Mouse (Mus musculus) limb, embryonic 14.5 days (tissue): Measurements from ENCODE around the gene Chn1. TPM values are rescaled to one million over a fixed set of nuclear protein-coding genes. Genes with fewer than 3 reads are reported as not detected.

Experiments used
- ATAC-seq: fragments of 200-750 bp; cut with Nextera tagmentation; 2 replicates; pipeline ENCODE4 v1.8.0; 2017; ENCODE audit warnings: low read depth, moderate number of reproducible peaks, moderate TSS enrichment; ENCODE audit not compliant: low FRiP score
- DNase-seq: peaks from one replicate; pipeline ENCODE4 v3.0.0-alpha.2; 2015; ENCODE audit warnings: low spot score
- H3K27ac ChIP-seq: fragments of 300-500 bp; sonication (generic); replicated peaks from 2 replicates; pipeline ENCODE4 v1.5.1; 2014; ENCODE audit warnings: low read depth, mild to moderate bottlenecking, low read length, moderate library complexity, mixed read lengths
- H3K27me3 ChIP-seq: fragments of 300-500 bp; sonication (generic); 2 replicates; pipeline ENCODE4 v1.6.1; 2014; ENCODE audit warnings: low read length, mixed read lengths; ENCODE audit not compliant: control insufficient read depth, insufficient read depth
- H3K36me3 ChIP-seq: fragments of 300-500 bp; sonication (generic); 2 replicates; pipeline ENCODE4 v1.6.1; 2014; ENCODE audit warnings: mild to moderate bottlenecking, low read length, moderate library complexity, mixed read lengths; ENCODE audit not compliant: control insufficient read depth, insufficient read depth
- H3K4me1 ChIP-seq: fragments of 300-500 bp; sonication (generic); 2 replicates; pipeline ENCODE4 v1.6.1; 2014; ENCODE audit warnings: antibody characterized with exemption, low read length, mixed read lengths; ENCODE audit not compliant: control insufficient read depth, insufficient read depth
- H3K4me2 ChIP-seq: fragments of 300-500 bp; sonication (generic); replicated peaks from 2 replicates; pipeline ENCODE4 v1.6.1; 2014; ENCODE audit warnings: low read depth, mild to moderate bottlenecking, low read length, moderate library complexity; ENCODE audit not compliant: severe bottlenecking
- H3K4me3 ChIP-seq: fragments of 300-500 bp; sonication (generic); replicated peaks from 2 replicates; pipeline ENCODE4 v1.5.1; 2014; ENCODE audit warnings: low read length
- H3K9ac ChIP-seq: fragments of 300-500 bp; sonication (generic); 2 replicates; pipeline ENCODE4 v1.6.1; 2014; ENCODE audit warnings: mild to moderate bottlenecking, low read depth, low read length, moderate library complexity; ENCODE audit not compliant: severe bottlenecking
- H3K9me3 ChIP-seq: fragments of 300-500 bp; sonication (generic); 2 replicates; pipeline ENCODE4 v1.6.1; 2016; ENCODE audit warnings: low read length; ENCODE audit not compliant: control insufficient read depth
- POLR2A ChIP-seq: fragments of 200-500 bp; IDR thresholded peaks from 2 replicates; pipeline ENCODE4 v1.8.0; 2012; ENCODE audit warnings: inconsistent platforms, mild to moderate bottlenecking, moderate library complexity, borderline replicate concordance; ENCODE audit not compliant: insufficient read depth, insufficient read length; ENCODE audit errors: extremely low read depth
- WGBS: fragments of 180-500 bp; shearing (Covaris S2); extraction: QIAGEN DNeasy Blood & Tissue Kit; methylation state at CpG from one replicate; pipeline ENCODE4 v1.1.7; 2014; 5-methylcytosine and 5-hydroxymethylcytosine counted together
- polyA plus RNA-seq, 2 experiments: library from polyadenylated mRNA; depleted of rRNA in 1 of 2; stranded (reverse) in 1 of 2; unstranded in 1 of 2; fragments of >200 nt; fragmentation: Nextera tagmentation in 1 of 2; extraction: Ambion mirVana in 1 of 2; gene quantifications; 2 replicates each; pipeline versions ENCODE4 v1.2.1 to v1.2.3; 2012 to 2014

Gene Chn1
- polyA plus RNA-seq, 2 experiments = 29.3 to 47.8 TPM

DNA sequence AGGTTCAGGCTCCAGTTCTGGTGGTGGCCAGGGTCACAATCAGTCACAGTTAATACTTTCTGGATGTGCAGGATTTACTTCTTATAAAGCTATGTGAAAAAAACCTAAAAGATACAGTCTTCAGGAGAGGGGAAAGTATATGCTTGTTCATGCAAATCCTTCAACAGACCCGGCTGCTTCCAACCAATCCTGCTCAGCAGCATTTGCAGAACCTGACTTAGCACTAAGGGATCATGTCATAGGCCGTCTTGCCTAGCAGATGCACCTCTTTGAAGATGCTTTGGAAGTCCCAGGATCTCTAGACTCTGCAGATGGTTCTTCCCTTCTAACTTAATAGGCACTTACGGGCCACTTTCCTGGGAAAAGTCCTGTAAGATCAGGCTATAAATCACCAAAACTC, 117.2 kb downstream of the Chn1 start:
- TF ChIP-seq POLR2A = no peak
- H3K9me3 ChIP-seq = no peaks in the 10 kb centered on the region
- H3K36me3 ChIP-seq = no peaks in the 10 kb centered on the region
- H3K27me3 ChIP-seq = no peaks in the 10 kb centered on the region
- no peak overlapping the region for H3K4me2 ChIP-seq
- H3K9ac ChIP-seq = no peak overlapping the region
- H3K4me1 ChIP-seq = no peaks in the 10 kb centered on the region
- 80% methylated on average over 3 of the region's 3 CpGs for WGBS
- DNase-seq = no peak
- no peak overlapping the region for H3K4me3 ChIP-seq
- no peak overlapping the region for H3K27ac ChIP-seq
- no peak for ATAC-seq

GRCm38 (mm10) chr2:73657151-73657550, 118.0 kb downstream of the Chn1 start:
- Histone ChIP-seq H3K9me3 (no peaks in the 10 kb centered on the region), H3K9ac (no peak overlapping the region), H3K4me1 (no peaks in the 10 kb centered on the region), H3K27ac (no peak overlapping the region), H3K27me3 (no peaks in the 10 kb centered on the region), H3K4me2 (no peak overlapping the region), H3K4me3 (no peak overlapping the region), H3K36me3 (no peaks in the 10 kb centered on the region)
- no peak for TF ChIP-seq POLR2A
- ATAC-seq = peak; percentile 55
- DNase-seq = peak; percentile 18
- 47% methylated on average over 7 of the region's 7 CpGs for WGBS

- 73% methylated on average over 4 of the region's 4 CpGs for WGBS
- no peak for ATAC-seq
These were observed 119.5 kb downstream of the Chn1 start for GRCm38 (mm10) chr2:73655663-73656062.

GRCm38 (mm10) chr2:73654892-73655243, 120.3 kb downstream of the Chn1 start:
- H3K9me3 ChIP-seq = no peaks in the 10 kb centered on the region
- DNase-seq = no peak
- WGBS = 100% methylated on average over 1 of the region's 1 CpGs
- H3K4me3 ChIP-seq = no peak overlapping the region
- H3K27ac ChIP-seq = no peak overlapping the region
- H3K4me1 ChIP-seq = no peaks in the 10 kb centered on the region
- TF ChIP-seq POLR2A = no peak
- no peak overlapping the region for H3K9ac ChIP-seq
- no peak overlapping the region for H3K4me2 ChIP-seq
- ATAC-seq = no peak
- H3K27me3 ChIP-seq = no peaks in the 10 kb centered on the region
- H3K36me3 ChIP-seq = no peaks in the 10 kb centered on the region

More at GRCm38 (mm10) chr2:73655663-73656062, 119.5 kb downstream of the Chn1 start:
- TF ChIP-seq POLR2A = no peak
- no peak overlapping the region for H3K27ac ChIP-seq
- H3K36me3 ChIP-seq = no peaks in the 10 kb centered on the region
- H3K9me3 ChIP-seq = no peaks in the 10 kb centered on the region
- no peaks in the 10 kb centered on the region for H3K27me3 ChIP-seq
- H3K4me3 ChIP-seq = no peak overlapping the region
- no peaks in the 10 kb centered on the region for H3K4me1 ChIP-seq
- no peak for DNase-seq
- no peak overlapping the region for H3K4me2 ChIP-seq
- no peak overlapping the region for H3K9ac ChIP-seq

DNA sequence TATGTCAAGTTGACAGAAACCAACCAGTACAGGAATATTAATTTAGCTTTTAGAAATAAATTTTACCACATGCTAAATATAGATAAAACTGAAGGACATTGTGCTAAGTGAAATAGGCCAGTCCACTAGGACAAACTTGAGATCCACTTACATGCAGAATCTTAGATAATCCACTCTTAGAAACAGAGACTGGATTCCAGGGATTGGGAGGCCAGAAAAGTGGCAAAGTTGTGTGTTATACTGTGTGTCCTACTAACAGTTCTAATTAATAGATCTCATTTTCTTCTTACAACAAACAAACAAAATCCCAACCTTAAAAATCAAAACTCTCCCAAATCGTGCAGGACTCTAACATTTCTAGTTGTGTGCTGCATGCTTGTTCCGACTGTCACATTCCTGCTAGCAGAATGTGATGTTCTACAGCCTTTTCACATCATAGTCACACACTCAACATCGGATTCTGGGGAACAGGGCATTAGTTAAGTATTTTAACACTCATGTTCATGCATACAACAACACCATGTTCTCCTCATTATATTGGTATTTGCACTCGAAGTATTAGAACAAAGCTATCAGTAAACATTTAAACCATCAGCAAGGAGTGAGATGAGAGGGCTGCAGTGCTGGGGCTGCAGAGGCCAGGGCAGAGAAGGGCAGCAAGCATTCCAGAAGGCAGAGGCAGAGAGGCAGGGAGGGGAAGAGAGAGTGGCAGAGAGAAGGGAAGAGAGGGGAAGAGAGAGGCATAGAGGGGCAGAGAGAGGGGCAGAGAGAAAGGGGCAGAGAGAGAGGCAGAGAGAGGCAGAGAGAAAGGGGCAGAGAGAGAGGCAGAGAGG, 120.9 kb downstream of the Chn1 start:
- no peaks in the 10 kb centered on the region for H3K36me3 ChIP-seq
- ATAC-seq (no peak), DNase-seq (no peak)
- no peaks in the 10 kb centered on the region for H3K4me1 ChIP-seq
- no peak for TF ChIP-seq POLR2A
- 84% methylated on average over 4 of the region's 4 CpGs for WGBS
- H3K9ac ChIP-seq = no peak overlapping the region
- H3K4me2 ChIP-seq = no peak overlapping the region
- no peak overlapping the region for H3K27ac ChIP-seq
- no peak overlapping the region for H3K4me3 ChIP-seq
- no peaks in the 10 kb centered on the region for H3K27me3 ChIP-seq
- H3K9me3 ChIP-seq = no peaks in the 10 kb centered on the region

- no peak for DNase-seq
- Histone ChIP-seq H3K27ac (no peak overlapping the region), H3K9me3 (no peaks in the 10 kb centered on the region), H3K4me1 (no peaks in the 10 kb centered on the region), H3K4me3 (no peak overlapping the region), H3K4me2 (no peak overlapping the region), H3K27me3 (no peaks in the 10 kb centered on the region), H3K9ac (no peak overlapping the region), H3K36me3 (no peaks in the 10 kb centered on the region)
- no peak for ATAC-seq
- WGBS = 89% methylated on average over 6 of the region's 6 CpGs
- no peak for TF ChIP-seq POLR2A
These were observed 137.5 kb downstream of the Chn1 start for GRCm38 (mm10) chr2:73637688-73638087.
